Mouse (Mus musculus) spleen, adult 2 months (tissue): ENCODE data around the gene Gm21996.
"Not testable (repeated sequence)": the region's sequence is repeated elsewhere in the genome, so short reads cannot be mapped to it uniquely, and the experiment has no call there.

ENCODE experiments used
- CTCF ChIP-seq: fragments of 200-500 bp; IDR thresholded peaks from 2 replicates; pipeline ENCODE4 v1.5.1; 2011; ENCODE audit warnings: mild to moderate bottlenecking, inconsistent platforms; ENCODE audit not compliant: insufficient read depth, insufficient read length, insufficient replicate concordance; ENCODE audit errors: extremely low read depth
- POLR2A ChIP-seq: fragments of 200-500 bp; IDR thresholded peaks from 2 replicates; pipeline ENCODE4 v1.6.1; 2011; ENCODE audit warnings: low read depth, low read length, inconsistent platforms

DNA sequence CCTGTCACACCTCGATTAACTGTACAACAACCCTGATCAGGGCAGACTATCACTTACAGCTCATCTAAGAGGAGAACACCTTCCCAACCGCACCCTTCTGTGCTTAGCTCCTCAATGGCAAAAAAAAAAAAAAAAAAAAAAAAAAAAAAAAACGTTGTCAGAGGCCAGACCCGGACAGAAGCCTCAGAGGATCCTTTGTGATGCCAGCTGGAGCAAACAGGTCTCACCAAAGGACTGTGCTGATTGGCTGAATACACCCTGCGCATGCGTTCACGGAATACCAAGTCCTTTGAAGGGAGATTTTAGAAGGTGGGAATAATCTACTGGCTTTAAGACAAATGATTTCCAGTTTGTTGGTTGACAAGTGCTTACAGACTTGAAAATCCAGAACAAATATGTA, at the start of gene Gm21996:
- TF ChIP-seq POLR2A, CTCF: not testable (repeated sequence)
